Mouse (Mus musculus) liver, adult 2 months (tissue): ENCODE results near the gene Aoah.

ENCODE experiments used
- CTCF ChIP-seq: fragments of 200-500 bp; IDR thresholded peaks from 2 replicates; pipeline ENCODE4 v1.5.1; 2011; ENCODE audit warnings: low read depth, low read length, control low read depth
- POLR2A ChIP-seq: fragments of 200-500 bp; IDR thresholded peaks from 2 replicates; pipeline ENCODE4 v1.6.1; 2011; ENCODE audit warnings: low read length, control low read depth; ENCODE audit not compliant: insufficient read depth; ENCODE audit errors: extremely low read depth

- TF ChIP-seq CTCF (no peak), POLR2A (no peak)
Measured at GRCm38 (mm10) chr13:20904118-20904517, 110.2 kb downstream of the Aoah start.
